Mouse (Mus musculus) frontal cortex, postnatal 25 days (tissue): ENCODE measurements at regions not wholly inside any gene's neighbourhood (a gene's known extent, or its start where the extent isn't known, plus 50 kb on each side); places are given as distances from the start of the nearest gene placed in this dataset.

Source experiments
- DNase-seq, 2 experiments: peaks; one replicate each; pipeline ENCODE4 v3.0.0; 2022; ENCODE audit warnings: low spot score in 2 of 2

GRCm38 (mm10) chr15:68014605-68015305, 1514.0 kb upstream of the Lrrc6 start:
- DNase-seq, result no peak

- DNase-seq, result no peak
These were observed 1510.5 kb upstream of the Lrrc6 start for GRCm38 (mm10) chr15:68011162-68011561.

DNA sequence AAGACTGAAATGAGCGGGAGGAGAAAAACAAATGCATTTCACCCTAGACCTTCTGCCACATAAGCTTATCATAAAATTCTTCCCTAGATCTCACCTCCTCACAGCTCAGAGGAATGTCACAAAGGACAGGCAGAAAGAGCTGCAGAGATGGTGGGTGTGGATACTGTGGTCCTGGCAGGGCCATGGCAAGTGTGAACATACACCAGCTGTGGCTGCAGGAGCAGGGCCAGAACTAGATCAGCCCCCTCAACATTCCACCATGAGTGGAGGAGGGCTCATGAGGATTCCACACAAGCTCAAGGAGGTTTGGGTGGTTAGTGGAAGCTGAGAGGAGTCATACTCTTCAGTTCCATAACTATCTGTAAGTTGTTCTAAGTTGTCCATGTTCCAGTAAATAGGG, 1509.5 kb upstream of the Lrrc6 start:
- no peak for DNase-seq

DNA sequence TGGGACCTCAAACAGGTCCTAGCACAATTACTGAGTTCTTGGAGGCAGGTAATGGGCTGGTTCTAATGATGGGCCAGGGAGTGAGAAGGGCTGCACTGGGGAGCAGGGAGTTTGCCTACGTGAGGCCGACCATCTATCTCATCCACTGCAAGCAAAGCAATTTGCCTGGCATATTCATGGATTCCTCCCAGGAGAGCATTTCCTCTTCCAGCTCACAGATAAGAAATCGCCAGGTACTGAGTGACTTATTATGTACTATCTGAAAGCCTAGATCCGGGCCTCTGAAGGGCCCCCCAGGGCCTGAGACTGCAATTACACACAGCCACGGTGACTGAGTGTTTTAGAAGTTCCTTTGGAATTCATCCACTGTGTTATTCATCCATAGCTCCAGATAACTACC, 1504.1 kb upstream of the Lrrc6 start:
- no peak for DNase-seq

DNA sequence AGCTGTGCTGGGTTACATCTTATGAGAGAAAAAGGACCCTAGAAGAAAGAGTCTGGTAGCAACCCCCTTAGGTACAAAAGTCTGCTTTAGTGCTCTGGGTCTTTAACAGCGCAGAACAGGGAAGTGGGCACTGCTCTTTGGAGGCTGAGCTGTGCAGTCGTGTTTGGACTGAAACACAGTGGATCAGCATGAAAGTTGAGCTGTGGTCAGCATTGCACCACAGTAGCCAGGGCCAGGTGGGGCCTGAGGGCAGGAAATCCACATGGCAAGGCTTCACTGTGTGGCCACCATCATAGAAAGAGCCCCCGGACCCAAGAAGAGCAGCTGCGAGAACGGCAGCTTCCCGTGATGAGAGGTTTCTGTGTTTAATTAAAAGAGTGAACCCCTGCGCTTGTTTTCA, 1495.8 kb upstream of the Lrrc6 start:
- DNase-seq, result no peak

DNA sequence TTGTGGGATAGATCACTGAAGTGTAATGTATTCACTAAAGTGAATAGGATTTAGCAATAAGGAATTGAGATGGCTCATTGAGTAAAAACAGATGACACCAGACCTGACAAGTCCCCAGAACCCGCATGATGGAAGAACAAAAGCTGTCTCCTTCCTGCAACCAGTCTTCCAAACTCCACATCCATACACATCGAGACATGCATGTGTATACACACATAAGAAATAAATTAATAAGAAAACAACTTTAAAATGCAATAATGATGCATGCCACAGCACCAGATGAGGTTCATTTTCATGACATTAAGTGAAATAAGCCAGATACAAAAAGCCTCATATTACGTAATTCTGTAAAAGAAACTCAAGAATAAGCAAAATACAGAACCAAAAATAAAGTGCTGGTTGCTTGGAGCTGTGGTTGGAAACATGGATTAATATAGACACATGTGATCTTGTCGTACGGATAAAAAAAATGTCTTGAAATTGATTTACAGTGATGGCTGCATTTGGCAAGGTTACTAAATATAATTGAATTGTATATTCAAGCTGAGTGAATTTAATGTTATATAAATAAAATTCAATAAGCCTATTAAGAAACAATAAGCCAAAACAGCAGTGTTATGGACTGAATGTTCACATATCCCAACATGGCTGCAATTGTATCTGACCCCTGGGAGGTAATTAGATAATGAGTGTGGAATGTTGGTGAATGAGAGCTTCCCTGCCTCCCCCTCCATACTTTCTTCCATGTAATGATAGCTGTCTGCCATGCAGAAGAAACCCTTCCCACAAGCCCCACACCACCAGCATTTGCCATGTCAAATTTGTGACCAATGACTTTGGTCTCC, 1488.9 kb upstream of the Lrrc6 start:
- DNase-seq, result no peak

- DNase-seq, result no peak
These were observed 1487.2 kb upstream of the Lrrc6 start for GRCm38 (mm10) chr15:67987941-67988340.

DNA sequence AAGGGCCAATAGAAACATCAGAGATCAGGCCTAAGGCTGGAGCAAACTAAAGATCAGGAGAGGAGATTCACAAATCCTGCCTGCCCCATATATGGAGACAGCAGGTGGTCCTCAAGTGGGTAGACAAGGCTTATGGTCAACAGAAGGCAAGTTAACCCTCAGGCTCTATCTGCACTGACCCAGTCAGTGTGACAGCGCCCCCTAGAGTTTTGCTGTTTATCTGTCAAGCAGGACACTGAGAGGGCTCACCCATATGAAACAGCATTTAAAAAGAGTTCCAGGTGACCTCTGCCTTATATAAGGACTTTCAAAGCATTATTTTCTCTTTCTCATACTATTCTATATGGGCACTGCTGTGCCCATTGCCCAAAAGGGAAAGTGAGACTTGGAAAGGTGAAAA, 1482.5 kb upstream of the Lrrc6 start:
- no peak for DNase-seq

GRCm38 (mm10) chr15:67981876-67982275, 1481.2 kb upstream of the Lrrc6 start:
- no peak for DNase-seq

DNA sequence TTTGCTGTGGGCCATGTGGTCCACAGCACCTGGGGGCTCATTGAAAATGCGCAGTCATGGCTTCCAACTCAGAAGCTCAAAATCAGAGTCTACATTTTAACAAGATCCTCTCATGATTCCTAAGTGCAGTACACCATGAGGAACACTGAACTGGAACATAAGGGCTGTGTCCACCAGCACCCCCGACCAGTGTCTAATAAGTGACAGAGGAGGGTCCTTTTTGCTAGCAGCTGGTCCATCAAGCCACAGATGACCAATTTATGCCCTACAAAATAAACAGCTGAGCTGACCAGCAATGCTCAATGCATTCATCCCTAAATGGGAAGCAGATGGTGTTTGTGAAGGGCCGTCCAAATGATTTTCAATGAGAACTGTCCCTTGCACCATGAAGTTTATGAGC, 1478.7 kb upstream of the Lrrc6 start:
- no peak for DNase-seq

- no peak for DNase-seq
These were observed 1476.5 kb upstream of the Lrrc6 start for GRCm38 (mm10) chr15:67977210-67977609.

- DNase-seq, result no peak
These were observed 1471.3 kb upstream of the Lrrc6 start for GRCm38 (mm10) chr15:67971998-67972397.

DNA sequence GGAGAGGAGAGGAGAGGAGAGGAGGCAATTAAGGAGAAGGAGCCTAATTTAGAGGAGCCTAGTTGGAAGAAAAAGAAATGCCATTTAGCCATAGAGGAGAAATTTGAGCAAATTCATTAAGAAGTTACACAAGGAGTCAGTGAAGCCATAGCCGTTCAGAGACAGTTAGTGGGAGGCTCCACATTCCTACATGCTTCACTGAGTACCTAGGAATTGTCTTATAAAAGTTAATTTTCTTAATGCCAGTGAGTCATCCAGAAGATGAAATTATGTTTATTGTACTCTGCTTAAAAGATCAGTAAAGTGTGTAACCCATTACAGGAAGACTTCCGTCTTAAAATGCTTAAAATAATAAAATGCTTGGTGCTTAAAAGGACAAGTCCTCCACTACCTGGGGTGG, 1453.5 kb upstream of the Lrrc6 start:
- no peak for DNase-seq

- no peak for DNase-seq
These were observed 1449.8 kb upstream of the Lrrc6 start for GRCm38 (mm10) chr15:67950281-67951040.

- DNase-seq, result no peak
These were observed 1443.8 kb upstream of the Lrrc6 start for GRCm38 (mm10) chr15:67944330-67945082.

DNA sequence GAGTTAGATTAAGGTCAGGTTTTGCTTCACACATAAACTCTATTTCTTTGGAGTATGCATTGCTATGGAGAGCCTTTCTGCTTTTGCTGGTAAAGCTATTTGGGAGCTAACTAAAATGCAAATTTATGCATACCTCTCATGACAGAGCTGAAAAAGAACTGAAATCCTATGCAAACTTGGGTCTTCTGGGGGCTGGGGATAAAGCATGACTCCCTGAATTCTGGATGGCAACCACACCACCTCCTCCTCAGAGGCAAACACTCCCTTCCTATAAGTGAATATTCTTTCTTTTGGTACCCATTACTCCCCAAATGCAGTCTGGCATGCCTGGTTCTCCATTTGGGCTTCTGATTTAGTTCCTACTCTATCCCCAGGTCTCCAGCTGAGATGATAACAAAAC, 1442.3 kb upstream of the Lrrc6 start:
- DNase-seq, result peak in 1 of 2 experiments; percentile 4

- no peak for DNase-seq
These were observed 1439.8 kb upstream of the Lrrc6 start for GRCm38 (mm10) chr15:67940510-67940909.

DNA sequence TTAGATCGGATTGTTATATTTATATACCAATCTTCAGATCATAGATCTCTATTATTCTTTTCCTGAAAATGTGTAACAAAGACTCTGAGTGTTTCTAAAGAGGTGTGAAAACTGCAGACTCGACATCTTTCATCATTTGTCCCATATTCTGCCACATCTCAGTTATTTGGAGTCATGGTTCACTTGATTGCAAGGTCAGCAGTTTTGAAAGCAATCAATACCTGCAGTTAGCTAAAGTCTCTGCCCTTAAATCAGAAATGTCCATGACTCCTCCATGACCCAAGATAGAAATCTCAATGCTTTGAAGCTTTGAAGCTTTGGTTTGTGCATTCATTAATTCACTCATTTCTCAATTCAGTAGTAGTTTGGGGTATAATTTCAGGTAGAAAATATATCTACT, 1424.2 kb upstream of the Lrrc6 start:
- DNase-seq, result no peak

GRCm38 (mm10) chr15:67907034-67907433, 1406.3 kb upstream of the Lrrc6 start:
- DNase-seq, result no peak

- no peak for DNase-seq
These were observed 1404.6 kb upstream of the Lrrc6 start for GRCm38 (mm10) chr15:67905279-67905678.

GRCm38 (mm10) chr15:67904646-67905045, 1403.9 kb upstream of the Lrrc6 start:
- DNase-seq, result no peak

- DNase-seq, result no peak
These were observed 1402.3 kb upstream of the Lrrc6 start for GRCm38 (mm10) chr15:67902982-67903381.
